Mouse (Mus musculus): Measurements from ENCODE around the gene Aars2.

DNA sequence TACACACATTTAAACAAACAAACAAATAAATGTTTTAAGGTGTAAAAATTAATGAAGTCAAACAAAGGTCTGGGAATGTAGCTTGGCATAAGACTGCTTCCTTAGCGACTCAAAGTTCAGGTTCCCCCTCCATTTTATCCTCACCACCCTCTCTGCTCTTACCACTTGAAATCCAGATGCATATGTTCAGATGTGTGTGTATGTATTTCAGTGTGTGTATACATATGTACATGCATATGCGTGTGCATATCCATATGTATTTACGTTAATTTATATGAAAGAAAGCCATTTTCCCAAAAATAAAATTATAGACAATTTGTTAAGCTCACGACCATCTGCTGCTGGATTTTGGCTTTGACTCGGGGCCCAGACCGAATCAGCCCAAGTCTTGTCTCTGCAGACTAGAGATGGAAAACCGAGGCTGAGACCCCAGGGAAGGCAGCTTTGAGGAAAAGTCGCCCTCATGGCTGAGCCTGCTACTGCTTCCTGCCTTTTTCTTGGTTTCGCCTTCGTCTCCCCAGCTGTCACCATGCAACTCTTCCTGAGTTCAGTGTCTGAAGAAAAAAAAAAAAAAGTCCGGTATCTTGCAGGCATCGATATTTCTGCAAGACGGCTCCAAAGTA is 16.0 kb upstream of the Aars2 start:
- TF ChIP-seq CTCF (IDR thresholded peaks at IDR 0.05; ENCODE audit: borderline replicate concordance, insufficient read depth, low read depth, low read length) (no peak), POLR2A (IDR thresholded peaks at IDR 0.05; ENCODE audit: borderline replicate concordance, insufficient read depth, low read length) (no peak)
